Mouse (Mus musculus) liver, adult (tissue): ENCODE measurements around the gene Pbrm1.

Source experiments
- GATA4 ChIP-seq: IDR thresholded peaks from 2 replicates; pipeline ENCODE4 v1.6.1; 2014; ENCODE audit warnings: mild to moderate bottlenecking, low read length; ENCODE audit not compliant: insufficient replicate concordance

Pbrm1 gene

DNA sequence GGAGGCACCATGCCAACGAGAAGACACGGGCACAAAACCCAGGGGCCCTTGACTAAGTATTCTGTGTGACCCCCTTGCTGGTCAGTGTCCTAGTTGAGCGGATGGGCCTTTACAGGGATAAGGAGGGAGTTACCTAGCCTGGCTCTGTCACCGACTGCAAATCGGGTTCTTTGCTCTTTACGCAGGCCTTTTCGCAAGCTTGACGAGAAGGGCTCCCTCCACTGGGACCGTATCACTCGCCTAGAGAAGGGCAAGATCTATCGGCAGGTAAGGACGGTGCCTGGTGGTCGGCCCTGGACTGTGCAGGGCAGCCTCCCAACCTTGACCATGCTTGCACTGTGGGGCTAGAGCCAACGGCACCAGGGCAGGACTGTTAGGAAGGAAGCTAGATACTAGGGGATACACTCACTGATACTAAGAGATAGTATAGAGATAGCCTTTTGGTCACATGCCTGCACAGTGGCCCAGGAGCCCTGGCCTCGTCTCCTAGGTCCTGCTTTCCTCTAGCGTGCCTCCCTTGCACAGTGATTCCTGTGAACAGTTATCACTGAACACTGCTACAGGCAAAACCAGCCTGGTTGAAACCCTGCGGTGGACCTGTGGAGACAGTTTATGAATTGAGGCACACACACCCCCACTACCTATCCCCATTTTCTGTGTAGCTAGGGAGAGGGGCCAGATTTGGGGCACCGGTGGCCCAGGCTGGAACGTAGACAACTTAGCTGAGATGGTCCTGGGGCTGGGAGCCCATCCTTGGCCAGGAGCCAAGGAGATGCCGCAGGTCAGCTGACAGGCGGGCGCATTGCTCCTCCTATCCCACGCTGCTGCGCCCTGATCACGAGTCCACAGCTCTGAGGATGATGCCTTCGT is 117.7 kb downstream of the Pbrm1 start:
- peak; percentile 43; the same call in 1 of the 2 replicates for TF ChIP-seq GATA4

DNA sequence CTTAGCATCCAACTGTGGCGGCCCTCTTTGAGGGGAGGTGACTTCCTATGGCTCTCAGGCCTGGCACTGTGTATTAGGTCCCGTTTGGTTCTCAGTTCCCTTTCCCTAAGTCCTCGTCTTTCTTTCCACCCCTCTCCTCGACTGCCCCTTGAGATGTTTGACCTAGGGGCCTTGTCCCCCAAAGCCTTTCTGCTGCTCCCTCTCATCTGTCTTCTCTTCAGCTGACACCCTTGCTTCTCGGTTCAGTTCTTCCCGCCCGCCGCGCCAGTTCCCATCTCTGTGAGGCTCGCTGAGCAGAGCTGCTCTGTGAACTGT is 118.3 kb downstream of the Pbrm1 start:
- no peak for TF ChIP-seq GATA4

DNA sequence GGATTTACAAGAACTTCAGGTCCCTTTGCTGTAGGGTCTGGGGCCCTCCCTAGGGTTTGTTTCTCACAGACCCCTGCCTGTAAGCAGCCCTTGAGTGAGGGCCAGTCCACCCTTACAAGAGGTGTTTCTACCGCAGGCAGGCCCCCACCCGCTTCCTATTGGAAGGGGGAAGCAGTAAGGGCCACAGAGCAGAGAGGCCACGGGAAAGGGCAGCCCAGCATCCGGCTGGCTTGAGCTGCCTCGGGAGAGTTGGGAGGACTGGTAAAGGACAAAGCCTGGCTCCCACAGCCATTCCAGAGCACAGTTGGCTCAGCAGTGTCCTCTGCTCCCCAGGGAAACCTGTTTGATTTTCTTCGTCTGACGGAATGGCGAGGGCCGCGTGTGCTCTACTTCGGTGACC is 118.9 kb downstream of the Pbrm1 start:
- TF ChIP-seq GATA4, result no peak

DNA sequence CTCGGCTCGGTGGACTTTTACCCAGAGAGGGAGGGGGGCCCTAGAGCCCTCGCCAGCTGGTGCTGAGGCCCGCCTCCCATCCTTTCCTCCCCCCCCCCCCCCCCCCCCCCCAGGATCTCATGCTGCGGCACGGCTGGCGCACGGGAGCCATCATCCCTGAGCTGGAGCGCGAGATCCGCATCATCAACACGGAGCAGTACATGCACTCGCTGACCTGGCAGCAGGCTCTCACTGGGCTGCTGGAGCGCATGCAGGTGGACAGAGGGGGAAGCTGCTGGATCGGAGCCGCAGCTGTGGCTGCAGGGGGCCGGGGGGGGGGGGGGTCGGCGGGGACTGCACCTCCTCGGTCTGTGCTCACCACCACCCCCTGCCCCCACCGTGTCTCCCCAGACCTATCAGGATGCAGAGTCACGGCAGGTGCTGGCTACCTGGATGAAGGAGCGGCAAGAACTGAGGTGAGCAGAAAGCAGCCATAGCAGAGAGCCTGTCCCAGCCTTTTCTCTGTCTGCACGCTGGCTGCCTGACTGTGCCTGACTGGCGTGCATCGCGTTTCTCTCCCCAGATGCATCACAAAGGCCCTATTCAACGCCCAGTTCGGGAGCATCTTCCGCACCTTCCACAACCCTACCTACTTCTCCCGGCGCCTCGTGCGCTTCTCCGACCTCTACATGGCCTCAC is 119.4 kb downstream of the Pbrm1 start:
- TF ChIP-seq GATA4, result no peak

DNA sequence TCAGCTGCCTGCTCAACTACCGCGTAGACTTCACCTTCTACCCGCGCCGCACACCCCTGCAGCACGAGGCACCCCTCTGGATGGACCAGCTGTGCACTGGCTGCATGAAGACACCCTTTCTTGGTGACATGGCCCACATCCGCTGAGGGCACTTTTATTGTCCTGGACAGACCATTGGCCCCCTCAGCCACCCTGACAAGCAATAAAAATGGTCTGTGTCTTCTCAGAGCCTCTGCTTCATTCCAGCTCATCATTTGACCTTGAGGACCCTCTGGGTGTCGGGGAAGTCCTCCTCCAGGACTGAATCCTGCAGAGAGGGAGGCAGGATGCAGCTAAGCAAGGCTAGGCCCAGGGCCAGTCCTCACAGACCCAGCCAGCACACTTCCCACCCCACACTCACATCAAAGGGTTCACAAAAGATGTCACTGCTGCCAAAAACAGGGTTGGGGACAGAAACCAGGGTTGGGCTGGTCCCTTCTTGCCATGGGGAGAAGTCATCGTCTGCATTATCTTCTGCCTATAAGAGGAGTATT is 120.0 kb downstream of the Pbrm1 start:
- no peak for TF ChIP-seq GATA4

DNA sequence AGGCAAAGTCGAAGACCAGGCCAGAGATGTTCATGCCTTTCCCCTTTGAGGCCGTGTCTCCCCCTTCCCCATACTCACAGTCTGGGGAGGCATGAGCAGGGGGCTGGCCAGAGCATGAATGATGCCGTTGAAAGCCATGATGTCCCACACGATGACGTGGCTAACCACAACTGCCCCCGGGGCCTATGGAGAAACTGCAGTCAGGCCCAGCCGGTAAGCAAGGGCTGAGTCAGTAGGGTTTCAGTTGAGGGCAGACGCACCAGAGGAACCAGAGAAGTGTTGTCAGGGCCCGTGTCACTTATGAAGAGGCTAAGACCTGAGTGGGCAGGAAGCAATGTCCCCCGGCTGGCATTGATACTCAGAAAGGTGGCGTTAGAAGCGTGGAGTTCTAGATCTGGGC is 120.7 kb downstream of the Pbrm1 start:
- no peak for TF ChIP-seq GATA4

DNA sequence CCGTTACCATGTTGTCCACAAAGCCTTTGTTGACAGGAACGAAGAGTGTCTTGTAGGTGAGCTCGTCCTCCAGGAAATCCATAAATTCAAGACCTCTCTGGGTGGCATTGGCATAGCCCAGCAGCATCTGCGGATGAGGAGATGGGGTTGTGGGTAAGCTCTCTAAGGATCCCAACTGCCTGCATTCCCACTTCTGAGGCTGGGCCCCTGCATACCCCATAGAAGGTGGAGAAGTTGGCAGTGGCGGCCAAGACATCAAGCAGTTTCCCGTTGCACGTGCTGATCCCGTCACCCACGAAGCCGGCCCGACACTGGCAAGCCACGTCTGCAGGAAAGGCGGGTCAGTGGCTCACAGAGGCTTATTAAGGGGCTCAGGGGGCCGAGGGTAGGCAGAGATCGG is 121.2 kb downstream of the Pbrm1 start:
- no peak for TF ChIP-seq GATA4

DNA sequence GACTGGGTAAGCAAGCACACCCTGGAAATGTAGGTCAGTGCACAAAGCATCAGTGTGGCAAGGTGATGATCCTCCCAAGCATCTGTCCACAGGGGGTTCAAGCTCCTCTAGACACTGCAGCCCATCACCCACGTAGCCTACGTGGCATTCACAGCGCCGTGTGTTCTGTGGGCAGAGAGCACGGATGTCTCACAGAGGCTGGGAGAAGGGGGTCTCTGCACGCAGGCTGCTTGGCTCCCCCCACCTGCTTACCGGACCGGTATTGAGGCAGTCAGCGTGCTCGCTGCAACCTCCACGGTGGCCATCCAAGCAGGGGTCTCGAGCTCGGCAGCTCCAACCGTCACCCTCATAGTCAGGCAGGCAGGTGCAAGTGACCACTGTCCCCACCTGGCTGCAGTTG is 122.1 kb downstream of the Pbrm1 start:
- TF ChIP-seq GATA4, result no peak

DNA sequence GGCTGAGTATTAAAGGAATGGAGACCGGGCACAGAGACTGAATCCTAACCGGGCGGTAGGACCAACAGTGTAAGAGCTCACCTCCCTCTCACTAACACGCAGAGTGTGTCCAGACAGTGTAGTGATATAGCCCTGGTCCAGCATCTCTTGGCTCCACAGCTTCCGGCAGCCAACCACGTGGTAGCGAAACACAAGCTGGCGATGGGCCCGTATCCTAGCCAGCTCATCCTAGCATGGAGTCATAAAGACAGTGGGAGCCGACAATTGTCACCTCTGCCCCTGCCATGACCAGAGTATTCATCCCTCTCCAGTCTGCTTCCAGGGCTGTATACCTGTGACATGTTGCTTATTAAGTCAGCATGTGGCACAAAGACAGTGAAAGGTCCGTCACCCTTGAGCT is 126.8 kb downstream of the Pbrm1 start:
- no peak for TF ChIP-seq GATA4

DNA sequence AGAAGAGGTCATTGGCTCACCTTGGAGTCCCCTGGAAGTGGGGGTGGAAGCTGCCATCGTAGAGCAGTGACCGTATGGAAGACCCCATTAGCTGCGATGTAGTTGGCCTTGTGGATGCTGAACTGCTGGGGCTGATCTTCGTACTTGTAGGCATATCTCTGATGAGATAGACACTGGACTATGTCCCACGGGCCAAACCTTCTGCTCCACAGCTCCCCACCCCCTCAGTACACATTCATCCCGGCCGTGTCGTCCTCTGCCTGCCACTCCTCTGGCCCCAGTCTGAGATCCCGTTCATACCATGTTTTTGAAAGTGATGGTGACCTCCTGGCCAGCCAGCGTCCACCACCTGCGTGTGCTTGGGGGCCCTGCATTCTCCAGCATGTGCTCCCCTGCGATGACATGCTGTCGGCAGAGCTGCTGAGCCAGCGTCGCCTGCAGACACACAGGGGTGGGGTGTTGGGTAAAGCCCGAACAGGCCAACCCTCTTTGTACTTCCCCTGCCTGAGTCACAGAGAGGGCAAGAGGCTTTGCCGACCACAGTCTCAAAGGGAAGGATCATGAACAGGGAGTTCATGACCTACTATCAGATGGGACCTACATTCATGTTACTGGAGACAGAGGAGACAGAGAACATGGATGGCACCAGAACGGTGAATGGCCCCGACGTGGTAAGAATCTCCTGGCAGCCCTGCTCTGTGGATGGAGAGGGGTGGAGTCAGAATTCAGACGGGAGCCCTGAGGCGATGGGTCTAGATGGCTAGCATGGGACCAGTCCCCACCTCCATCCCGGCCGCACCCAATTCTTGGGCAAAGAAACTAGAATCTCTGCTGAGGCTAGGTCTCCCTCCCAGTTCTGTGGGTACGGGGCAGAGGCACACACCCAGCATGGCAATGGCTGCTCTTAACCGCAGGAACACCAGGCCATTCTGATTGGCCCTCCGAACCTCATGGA is 141.5 kb downstream of the Pbrm1 start:
- no peak for TF ChIP-seq GATA4

DNA sequence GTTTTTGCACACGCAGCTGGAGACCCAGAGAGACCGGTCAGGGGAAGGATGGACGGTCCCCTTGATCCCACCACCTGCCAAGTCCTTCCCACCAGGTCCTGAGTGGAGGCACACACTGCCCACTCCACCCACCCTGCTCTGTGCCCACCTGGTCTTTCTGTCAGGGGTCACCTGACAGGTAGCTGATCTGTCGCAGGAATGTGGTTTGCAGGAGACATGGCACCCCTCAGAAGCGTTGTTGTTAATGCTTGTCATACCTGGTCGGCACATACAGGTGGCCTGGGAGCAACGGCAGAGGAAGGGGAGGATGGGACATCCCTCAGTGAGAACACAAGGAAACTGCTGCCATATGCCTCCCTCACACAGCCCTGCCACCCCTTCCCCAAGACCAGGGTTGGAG is 142.3 kb downstream of the Pbrm1 start:
- TF ChIP-seq GATA4, result no peak

DNA sequence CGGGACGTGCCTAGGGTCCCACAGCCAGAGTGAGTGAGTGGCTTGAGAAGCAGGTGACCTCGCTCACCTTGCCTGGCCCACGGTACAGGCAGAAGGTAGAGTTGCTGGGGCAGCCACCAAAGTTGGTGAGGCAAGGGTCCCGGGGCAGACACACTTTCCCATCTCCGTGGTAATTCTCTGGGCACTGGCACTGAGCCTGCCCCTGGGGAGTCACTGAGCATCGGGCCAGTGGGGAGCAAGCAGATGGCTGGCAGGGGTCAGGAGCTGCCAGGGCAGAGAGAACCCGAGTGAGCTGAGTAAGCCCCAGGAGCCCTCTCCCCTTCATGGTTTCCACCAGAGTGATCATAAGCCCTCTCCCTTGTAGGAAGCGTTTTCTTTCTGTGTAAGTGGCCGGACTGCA is 142.7 kb downstream of the Pbrm1 start:
- no peak for TF ChIP-seq GATA4

DNA sequence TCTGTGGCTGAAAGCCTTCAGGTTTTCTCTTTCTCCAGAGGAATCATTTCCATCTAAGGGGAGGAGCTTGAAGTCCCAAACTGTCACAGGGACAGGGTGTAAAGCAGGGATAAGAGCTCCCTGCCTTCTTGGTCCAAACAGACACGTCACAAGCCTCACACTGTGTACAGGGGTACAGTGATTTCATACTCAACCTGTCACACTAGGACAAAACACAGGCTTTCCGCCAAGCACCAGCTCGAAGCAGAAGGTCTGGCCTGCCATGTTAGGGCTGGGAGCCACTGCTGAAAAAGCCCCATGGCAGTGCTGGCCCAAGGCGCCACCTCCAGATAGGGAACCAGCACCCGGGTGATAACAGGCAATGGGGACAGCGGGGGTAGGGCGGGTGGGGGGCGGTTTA is 145.1 kb downstream of the Pbrm1 start:
- TF ChIP-seq GATA4, result no peak

DNA sequence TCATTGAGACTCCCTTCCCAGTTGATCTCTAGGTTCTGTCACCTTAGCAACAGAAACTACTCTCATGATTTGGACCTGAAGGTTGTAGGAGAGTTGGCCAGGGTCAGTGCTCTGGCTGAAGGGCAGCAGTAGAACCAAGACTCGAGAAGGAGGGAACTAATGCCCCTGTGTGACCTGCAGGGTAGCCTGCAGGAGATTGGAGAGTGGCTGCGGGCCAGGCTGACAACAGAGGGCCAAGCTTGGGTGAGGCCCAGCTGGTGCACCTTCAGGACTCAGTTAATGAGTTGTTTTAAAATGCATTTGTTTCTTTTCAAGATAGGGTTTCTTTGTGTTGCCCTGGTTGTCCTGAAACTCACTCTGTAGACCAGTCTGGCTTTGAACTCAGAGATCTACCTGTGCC is 146.1 kb downstream of the Pbrm1 start:
- TF ChIP-seq GATA4, result no peak

DNA sequence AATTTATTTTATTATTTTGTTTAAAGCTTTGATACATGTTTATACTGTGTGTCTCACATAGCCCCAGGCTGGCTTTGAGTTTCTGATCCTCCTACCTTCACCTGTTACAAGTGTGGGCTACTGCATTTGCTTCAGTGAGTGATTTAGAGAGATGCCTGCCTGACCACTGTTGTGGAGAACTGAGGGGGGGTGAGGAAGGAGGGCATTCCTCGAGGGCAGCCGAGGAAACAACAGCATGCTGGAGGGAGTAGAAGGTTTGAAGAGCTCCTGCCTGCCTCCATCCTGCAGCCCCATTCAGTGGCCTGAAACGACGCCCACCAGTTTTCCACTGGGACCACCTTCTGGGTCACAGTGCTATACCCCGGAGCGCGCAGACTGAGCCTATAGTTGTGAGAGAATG is 146.5 kb downstream of the Pbrm1 start:
- TF ChIP-seq GATA4, result no peak
